Mouse (Mus musculus) retina, embryonic 14.5 days (tissue): ENCODE data around the gene Tmem151b.
A peak's percentile ranks its signal among the peaks of the same experiment; 100 is the strongest.

Source experiments
- DNase-seq: peaks from one replicate; pipeline ENCODE4 v3.0.0-alpha.2; 2015; ENCODE audit warnings: low spot score

The Tmem151b gene

DNA sequence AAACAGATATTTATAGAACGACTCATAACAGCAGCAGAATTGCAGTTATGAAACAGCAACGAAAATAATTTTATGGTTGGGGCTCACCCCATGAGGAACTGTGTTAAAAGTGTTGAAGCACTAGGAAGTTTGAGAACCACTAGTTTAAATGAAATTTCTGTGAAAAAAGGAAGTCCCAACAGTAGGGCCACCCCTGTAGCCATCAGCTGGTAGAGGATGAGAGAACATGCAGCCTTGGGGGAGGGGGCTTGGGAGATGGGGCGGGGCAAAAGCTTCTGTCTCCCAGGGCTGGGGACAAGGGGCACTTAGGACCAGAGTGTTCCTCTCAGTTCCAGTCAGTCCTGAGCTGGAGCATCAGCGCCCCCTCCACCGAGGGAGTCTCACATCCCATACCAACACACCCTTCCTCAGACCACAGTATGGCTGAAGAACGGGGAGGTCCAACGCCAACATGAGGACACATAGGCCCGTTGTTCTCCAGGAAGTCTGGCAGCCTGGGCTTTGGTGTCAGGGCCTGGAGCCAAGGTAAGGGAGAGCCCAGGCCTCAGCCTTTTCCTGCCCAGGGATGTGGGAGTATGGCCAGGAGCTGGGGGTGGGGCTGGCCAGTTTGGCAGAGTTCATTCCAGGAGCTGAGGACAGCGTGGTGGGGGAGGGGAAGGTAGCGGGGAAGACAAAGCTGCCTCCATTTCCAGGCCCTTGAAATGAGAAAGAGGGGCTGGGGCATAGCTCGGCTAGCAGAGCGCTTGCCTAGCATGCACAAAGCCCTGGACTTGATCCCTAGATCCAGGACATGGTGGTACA lies 34.8 kb upstream of the Tmem151b start:
- no peak for DNase-seq

DNA sequence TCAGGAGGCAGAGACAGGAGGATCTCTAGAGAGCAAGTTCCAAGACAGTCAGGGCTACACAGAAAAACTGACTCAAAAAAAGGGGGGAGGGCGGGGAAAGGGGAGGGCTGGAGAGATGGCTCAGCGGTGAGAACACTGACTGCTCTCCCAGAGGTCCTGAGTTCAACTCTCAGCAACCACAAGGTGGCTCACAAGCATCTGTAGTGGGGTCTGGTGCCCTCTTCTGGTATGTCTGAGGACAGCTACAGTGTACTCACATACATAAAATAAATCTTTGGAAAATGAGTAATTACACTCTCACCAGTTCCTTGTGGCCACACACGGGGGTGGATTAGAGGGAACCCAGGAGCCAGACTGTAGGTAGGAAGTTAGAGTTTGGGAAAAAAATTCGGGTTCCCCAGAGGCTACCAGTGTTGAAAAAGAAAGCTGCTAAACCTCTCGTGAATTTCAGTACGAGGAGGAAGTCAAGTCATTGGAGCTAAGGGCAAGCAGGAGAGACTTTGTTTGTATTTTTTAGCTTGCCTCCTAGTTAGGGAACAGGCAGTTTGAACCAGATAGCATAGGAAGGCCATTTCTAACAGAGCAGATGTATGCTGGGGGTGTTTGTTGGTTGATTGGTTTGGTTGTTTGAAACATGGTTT lies 33.4 kb upstream of the Tmem151b start:
- DNase-seq = no peak

DNA sequence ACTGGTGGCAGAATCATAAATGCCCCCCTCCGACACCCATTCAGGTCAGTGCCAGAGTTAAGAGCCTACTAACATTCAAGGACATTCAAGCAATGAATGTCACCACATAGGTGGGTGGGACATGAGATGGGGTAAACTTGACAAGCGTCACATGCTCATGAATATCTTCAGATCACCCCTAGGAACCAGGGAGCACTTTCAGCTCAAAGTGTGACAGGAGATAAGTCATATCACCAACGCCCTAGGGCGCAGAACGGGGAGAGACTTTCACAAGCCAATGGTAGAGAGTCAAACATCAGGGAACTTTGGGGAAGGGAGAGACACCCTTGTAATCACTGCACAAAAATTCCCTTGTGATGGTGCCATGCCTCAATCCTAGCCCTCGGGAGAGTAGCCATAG lies 32.7 kb upstream of the Tmem151b start:
- DNase-seq = no peak

DNA sequence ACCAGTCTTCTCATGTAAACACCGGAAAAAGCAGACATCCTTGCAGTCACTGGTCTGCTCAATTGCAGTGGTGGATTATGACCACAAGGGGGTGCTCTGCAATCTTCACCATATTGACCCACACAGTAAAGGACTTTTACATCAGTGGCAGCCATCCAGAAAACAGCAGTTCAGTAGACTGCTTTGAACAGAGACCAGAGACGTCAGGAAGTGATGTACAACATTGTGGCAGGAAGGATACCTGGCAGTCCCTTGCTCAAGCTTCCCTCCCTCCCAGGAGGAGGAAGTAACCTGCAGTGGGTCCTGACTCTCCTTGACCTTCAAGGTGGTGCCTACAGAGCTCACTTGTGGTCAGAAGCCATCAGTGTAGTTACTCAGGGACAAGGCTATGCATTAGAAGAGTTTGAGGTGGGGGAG lies 32.1 kb upstream of the Tmem151b start:
- DNase-seq = peak; percentile 92

- no peak for DNase-seq
Measured at GRCm38 (mm10) chr17:45580958-45581477, 31.5 kb upstream of the Tmem151b start.

GRCm38 (mm10) chr17:45579554-45579953 lies 30.1 kb upstream of the Tmem151b start:
- no peak for DNase-seq

DNA sequence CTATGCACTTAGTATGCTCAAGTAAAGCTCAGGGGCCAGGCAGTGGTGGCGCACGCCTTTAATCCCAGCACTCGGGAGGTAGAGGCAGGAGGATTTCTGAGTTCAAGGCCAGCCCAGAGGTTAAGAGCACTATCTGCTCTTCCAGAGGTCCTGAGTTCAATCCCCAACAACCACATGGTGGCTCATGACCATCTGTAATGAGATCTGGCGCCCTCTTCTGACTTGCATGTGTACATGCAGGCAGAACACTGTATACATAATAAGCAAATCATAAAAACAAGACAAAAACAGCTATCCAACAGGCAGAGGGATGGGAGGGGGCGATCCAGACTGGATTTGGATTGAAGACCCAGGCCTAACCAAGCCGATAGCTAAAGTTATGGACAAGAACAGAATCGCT lies 29.4 kb upstream of the Tmem151b start:
- no peak for DNase-seq

DNA sequence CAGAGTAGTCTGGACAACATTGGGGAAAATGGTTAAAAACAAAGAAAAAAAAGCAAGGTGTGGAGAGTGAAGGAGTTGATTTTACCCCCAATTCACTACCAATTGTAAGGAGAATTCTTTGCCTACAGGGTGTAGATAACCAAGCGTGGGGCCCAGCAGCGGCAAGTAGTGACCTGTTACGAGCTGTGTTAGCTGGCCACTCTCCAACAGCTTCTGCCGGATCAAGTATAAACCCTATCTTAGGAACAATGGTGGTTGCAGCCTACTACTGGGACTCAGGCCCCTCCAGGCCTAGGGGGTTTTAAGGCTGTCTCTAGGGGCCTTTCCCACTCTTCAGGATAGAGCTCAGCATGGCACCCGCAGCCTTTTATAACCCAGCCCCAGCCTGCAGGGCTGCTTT lies 28.8 kb upstream of the Tmem151b start:
- no peak for DNase-seq

- no peak for DNase-seq
Measured at GRCm38 (mm10) chr17:45575123-45575897, 25.8 kb upstream of the Tmem151b start.

DNA sequence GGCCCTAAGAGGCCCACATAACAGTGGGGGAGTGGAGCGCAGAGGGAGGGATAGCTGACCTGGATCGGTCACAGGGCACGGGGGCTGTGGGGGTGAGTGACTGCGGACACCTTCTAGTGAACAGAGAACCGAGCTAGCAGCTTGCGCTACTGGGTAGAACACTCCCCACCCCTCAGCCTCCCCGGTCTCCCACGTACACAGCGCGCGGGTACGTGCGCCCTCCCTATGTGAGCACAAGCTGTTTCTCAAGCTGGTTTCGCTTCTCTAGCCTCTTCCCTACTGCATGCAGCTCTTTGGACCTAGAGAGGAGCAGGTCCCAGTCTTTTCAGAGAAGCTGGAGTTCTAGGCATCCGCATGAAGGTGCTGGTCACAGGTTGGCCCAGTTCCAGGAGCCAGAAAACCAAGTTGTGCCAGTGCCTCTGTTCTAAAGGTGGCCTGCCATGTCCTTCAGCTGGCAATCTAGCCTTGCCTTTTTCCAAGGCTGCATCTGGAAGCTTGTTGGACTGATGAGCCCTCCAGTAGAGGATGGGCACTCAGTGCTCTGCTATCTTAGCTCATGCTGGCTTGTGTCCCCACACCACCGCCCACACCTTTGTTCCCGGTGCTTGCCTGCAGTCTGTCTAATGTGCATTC lies 24.8 kb upstream of the Tmem151b start:
- peak; percentile 67 for DNase-seq

DNA sequence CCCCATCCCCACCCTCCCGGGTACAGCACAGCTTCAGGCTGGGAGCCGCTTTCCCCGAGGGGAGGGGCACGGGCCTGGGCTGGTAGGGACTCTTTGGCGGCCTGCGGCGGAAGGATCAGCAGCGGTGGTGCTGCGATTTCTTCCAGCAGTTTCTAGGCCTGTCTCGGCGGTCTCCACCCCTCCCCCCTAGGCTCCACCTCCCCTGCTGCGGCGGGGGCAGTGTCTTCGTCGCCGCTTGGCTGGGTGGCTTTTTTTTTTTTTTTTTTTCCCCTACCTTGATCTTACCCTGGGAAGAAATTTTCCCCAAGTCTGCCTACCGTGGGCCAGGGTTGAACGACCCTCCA lies 24.3 kb upstream of the Tmem151b start:
- DNase-seq = peak; percentile 95

DNA sequence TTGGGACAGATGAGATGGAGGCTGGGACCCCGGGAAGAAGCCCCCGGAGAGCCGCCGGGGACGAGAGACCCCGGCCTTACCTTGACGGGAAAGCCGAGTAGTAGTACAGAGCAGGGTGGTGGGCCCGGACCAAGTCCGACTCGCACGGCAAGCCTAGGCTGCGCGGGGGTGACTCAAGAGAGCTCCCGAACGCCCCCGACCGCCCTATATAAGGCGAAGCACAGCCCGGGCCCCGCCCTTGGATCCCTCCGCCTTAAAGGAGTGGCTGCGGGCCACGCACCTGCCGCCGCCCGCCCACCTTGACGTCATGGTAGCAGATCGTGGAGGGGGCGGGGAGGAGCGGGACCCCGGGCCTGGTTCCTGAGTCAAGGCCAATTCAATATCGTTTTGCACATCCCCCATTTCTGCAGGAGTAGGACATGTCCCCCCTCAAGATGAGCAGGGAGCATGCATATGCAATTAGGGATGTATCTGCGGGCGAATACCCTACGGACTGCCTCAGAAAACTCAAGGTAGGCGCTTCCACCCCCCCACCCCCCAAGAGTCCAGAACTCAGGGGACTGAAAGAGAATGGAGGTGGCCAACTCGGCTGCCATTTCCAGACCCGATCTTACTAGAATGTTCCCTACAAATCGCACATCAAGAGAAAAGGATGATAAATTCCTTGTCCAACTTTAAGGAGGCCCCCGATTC lies 23.8 kb upstream of the Tmem151b start, which contains the start of gene Hsp90ab1:
TSS of gene Hsp90ab1 (minus strand) at position 185 of the 693 bp plus-strand sequence.
- peak; percentile 98 for DNase-seq

DNA sequence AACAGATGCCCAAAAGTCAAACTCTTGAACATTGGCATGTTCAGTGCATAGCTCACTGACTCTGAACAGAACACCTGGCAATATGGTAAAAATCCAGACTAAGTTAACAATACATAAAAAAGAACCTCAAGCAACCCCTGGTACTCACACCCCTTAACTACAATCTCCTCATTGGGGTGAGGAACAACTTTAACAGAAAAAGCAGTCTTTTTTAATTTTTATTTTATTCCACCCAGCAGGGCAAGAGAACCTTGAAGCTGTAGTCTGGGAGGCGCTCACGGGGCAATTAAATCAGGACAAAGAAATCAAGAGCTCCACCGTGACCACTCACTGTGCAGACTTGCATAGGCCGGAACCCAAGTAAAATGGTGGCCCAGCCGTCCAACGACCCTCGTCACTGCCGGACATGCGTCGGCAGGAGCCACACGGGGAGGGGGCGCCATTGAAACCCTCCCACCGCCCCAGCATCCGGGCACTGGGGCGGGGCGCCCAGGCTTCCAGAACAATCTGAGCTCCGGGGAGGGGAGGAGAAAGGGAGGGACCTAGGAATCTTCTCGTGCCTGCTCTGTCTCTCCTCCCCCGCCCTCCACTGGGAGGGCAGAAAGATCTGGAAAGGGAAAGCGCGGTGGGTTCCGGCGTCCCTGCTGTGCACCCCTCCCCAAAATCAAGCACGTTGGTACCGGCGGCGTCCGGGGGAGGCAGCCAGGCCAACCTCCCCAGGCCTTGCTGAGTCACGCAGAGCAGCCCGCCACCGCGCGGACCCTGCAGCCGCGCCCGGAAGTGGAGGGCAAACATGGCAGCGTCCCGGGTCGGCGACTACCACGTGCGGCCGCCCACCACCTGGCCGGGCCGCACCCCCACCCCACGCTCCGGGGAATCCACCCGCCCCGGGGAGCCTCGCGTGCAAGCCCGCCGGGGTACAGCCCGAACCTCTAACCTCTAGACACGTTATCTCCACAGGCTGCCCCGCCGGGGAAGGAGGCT lies 22.9 kb upstream of the Tmem151b start:
- peak; percentile 83 for DNase-seq

GRCm38 (mm10) chr17:45569999-45570398 lies 20.5 kb upstream of the Tmem151b start:
- no peak for DNase-seq

DNA sequence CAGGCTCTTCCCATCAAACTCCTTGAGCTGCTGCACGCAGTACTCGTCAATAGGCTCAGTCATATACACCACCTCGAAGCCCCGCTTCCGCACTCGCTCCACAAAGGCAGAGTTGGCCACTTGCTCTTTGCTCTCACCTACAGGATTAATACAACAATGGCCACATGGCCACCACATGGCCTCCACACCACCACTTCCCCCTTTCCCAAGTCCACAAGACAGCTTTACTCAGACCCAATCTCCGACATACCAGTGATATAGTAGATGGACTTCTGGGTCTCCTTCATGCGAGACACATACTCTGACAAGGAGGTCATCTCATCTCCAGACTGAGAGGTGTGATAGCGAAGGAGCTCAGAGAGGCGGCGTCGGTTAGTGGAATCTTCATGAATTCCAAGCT lies 19.5 kb upstream of the Tmem151b start:
- DNase-seq = no peak

- no peak for DNase-seq
Measured at GRCm38 (mm10) chr17:45567162-45567601, 17.7 kb upstream of the Tmem151b start.

GRCm38 (mm10) chr17:45566360-45567161 lies 17.1 kb upstream of the Tmem151b start:
- DNase-seq = no peak

DNA sequence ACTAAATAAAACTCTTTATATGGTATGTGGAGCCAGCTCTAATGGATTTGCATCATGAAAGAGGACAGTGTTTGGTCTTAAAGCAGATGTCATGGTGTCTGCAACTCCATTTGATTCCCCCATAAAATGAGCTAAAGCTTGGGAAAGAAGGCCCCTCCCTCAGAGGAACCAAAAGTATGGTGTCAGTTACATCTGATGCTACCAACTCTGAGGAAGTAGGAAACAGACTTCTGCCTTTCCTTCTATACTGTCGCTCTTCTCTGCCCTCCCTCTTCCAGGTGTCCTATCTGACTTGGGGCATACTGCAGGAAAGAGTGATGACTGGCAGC lies 16.5 kb upstream of the Tmem151b start:
- DNase-seq = no peak

- DNase-seq = no peak
Measured at GRCm38 (mm10) chr17:45565103-45565502, 15.6 kb upstream of the Tmem151b start.
